Mouse (Mus musculus) embryo, embryonic 11.5 days (tissue): ENCODE data around the gene Fmnl2.

Experiments
- DNase-seq: peaks from one replicate; pipeline ENCODE4 v3.0.0-alpha.2; 2012; ENCODE audit warnings: low read depth, low spot score

Gene Fmnl2

DNA sequence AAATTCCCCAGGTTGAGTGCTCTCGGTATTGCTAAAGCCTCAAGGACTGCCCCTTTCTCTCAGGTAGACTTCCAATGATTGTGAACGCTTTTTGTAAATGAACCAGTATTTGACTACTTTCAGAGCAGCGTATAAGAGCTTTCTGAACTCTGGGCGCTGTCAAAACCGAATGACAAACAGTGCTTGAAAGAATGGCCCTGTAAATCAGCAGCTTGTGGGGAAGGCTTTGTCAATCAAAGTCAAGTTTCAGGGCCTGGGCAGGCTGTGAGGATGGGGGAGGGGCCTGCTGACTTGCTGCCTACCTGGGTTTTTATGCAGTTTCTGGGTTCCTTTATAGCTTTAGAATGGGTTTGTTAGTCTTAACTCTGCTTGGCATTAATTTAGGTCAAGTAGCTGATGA is 56.1 kb downstream of the Fmnl2 start:
- no peak for DNase-seq

DNA sequence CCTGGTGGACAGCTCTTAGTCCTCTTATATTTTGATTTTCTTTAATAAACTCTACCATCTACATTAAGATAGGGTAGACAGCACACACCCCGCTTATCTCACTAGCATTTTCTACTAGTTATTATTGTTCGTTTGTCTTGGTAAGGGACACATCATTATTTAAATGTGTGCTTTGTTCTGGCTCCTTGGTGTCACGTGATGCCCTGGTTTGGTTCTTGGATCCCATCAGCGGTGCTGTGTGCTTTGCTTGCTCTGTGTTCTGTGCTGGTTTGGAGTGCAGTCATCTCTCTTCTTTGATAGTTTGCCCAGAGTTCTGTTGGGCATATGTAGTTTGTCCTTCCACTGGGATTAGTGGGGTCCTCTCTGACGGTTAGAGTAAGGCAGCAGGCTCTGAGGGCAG is 57.9 kb downstream of the Fmnl2 start:
- DNase-seq = no peak

DNA sequence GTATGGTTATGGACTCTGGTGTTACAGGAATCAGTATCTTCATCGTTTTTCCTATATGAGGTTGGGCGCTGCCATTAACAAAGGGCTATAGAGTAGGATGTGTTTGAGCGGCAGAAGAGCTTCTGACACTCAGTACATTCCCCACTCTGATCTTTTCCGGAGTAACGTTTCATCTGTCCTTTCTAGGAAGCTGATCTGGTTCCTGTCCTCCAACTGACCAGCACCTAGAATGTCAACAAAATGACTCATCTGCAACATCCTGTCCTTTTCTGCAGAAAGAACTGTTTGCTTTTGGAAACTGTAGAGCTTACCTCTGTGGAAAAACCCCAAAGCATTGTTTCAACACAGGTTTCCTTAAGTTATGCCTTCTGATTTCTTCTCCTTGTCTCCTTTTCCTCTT is 60.4 kb downstream of the Fmnl2 start:
- no peak for DNase-seq

DNA sequence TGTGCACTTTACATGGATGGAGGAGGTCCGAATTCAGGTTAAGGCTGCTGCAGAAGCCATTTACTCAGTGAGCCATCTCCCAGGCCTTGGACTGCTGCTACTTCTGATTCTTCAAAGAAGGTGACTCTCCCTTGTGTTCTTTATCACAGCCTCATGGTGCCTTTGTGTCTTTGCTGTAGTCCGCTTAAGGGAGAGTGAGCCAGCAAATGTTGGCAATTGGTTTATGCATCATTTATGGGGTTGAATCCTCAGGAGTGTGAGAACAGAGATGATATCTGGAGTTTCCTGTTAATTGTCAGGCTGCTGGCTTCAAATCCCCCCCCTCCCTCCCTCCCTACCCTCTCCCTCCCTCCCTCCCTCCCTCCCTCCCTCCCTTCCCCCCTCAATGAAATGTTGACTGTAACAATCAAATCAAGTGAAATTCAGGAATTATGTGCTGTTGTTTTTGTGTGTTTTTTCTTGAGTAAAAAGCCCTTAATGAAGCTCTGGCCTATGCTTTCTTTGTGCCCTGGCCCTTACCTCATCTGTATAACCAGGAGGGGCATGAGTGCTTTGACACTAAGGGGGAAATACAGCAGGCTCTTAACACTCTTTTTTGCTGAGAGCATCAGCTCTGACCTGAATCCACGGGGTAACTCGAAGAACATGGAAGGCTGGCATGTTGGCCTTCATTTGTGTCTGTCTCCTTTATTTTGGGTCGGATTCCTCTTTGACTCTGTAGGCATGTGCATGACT is 63.2 kb downstream of the Fmnl2 start:
- DNase-seq = no peak

DNA sequence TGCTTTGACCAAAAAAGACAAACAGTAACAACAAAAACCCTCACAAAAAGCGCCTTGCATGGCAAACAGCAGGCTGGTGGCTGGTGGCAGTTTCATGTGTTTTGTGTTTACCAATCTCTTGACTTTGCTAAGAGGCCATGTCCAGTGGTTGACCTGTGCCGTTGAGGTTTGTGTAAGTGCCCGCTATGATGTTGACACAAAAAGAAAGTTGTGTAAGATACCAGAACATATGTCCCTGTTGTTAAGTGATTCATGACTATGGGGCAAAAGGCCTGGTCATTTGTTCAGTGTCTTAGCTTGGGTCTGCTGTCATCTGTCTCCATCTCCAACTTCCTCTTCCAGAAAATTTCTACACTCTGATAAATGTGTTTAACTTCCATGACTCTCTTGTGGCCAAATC is 67.4 kb downstream of the Fmnl2 start:
- DNase-seq = no peak

DNA sequence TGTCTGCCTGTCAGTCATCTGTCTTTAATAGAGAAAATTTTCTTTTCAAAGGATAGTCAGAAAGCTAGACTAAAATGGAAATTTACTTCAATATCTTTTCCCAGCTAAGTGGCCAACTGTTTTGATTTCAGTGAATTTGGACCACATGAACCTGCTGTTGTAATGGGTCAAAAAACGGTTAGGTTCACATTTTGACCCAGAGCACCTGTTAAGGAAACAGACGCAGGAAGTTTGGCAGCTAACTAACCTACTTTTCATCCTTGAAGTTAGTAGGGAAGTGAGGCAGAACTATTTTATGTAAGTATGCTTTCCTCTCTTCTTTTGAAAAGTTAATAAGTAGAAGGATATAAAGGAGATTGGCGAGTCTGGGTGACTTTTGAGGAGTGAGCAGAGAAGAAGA is 69.7 kb downstream of the Fmnl2 start:
- no peak for DNase-seq

DNA sequence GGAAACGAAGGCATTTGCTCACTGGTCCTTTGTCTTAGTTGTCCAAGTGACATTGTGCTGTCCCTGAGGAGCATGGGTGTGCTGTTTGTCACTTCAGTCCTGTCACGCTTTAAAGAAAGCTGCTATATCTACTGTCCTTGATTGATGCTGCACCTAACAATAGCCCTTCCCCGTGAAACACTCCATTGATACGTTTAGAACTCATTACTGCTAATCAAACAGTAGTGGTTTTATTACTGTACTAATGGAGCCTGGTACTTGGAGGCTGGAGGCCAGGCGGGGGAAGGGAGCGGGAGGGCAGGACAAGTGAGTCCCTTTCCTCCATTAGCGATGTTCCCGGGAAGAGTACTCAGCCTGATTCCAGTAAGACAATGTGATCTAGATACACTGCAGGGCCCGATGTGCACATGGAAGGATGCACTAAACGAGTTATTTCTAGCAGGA is 70.2 kb downstream of the Fmnl2 start:
- DNase-seq = no peak

DNA sequence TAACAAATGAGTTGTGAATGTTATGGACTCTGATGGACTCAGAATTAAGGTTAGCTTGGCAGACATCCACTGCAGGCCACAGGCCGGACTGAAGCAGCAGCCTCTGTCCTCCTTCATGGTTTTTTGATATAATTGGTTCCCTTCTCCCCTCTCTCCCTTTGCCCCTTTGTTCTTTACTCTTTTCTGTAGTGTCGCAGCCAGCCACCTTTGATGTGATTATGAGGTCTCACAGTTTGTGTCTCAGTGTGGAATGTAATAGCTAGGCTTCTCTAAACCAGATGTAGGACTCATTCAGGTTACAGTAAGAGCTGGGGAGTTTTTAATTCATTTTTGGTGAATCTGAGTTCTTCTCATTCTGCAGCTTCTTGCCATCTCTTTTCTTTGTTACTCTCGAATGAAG is 70.7 kb downstream of the Fmnl2 start:
- DNase-seq = no peak

DNA sequence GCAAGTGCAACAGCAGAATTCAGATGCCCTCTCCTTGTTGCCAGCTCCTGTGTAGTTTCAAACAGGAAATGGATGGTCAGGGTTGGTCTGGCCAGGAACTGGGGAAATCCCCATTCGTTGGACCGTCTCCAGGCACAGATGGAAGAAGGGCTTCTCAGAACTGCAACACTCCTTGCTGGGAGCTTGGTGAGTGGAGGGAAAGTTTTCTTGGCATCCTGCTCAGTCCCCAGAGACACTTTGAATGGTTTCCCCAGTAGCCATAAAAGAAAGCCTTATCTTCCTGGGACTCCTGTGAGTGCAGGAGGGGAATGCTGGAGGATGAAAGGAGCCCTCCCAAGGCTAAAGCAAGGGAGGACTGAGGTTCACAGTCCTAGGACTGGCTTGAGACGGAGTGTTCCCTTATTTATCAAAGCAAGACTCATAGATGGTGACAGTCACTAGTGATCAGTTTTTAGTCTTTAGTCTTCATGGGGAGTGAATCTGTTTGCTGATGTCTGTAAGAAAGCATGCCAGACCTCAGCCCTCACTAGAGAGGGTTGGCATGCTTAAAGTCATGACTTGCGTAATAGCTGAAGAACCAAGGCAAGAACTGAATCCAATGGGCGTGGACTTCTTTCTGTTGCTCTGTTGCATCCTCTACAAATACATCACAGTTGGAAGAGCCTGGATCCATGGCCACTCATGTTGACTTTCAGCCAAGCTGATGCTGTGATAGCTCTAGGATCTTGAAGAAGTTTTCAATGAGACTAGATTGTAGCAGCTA is 72.6 kb downstream of the Fmnl2 start:
- DNase-seq = no peak

DNA sequence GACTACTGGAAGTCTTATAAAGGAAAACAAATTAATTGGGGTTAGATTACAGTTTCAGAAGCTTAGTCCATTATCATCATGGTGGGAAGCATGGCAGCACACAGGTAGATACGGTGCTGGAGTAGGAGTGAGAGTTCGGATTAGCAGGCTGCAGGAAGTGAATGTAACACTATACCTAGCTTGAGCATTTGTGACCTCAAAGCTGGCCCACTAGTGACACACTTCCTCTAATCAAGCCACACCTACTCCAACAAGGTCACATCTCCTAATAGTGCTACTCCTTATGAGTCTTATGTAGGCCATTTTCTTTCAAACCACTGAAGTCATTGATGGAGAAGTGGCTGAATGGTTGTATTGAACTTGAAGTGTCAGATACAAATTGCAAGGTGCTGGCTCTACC is 73.7 kb downstream of the Fmnl2 start:
- DNase-seq = no peak

DNA sequence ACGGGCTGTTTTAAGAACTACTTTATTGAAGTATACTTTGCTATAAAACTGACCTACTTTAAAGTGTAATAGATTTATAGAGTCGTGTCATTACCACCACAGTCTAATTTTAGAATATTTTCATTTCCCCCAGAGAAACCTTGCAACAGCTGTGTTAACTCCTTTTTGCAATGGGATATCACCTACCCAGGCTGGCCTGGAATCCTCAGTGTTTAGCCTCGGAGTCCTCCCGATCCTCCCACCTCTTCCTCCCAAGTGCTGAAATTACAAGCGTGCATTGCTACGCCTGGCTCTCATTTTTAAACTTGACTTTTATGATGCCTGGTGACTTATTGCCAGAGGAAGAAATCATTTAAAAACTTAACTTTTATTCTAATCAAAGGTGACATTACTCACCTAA is 78.2 kb downstream of the Fmnl2 start:
- no peak for DNase-seq

DNA sequence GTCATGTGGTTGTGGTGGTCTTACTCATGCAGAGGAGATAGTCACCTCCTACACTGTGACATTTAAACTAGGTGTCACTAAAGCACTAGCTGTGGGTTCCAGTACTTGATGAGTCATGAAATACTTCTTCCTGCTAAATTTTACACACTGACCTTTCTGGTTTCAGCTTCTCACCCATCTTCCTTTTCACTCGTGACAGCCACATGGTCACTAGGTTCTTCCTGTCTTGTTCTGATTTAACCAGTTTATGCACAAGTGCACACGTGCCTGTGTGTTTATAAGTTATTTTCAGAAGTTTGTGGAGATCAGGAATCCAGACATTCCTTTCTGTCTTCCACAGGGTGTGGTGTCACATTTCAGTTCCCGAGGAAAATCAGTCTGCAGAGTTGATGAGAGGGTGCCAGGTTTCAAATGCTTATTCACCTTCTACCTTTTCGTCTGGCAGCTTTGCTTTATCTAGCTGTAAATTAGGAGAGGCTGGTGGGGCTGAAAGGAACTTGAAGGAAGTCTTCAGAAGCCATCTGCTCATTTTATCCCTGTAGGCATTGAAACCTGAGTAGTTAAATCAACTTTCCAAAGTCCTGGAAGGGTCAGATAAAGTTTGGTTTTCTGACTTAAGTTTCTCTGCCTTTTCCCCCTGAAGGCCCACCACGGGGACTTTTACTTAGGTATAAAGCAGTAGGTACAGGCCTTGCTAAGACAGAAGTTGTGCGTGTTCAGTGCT is 80.9 kb downstream of the Fmnl2 start:
- no peak for DNase-seq

DNA sequence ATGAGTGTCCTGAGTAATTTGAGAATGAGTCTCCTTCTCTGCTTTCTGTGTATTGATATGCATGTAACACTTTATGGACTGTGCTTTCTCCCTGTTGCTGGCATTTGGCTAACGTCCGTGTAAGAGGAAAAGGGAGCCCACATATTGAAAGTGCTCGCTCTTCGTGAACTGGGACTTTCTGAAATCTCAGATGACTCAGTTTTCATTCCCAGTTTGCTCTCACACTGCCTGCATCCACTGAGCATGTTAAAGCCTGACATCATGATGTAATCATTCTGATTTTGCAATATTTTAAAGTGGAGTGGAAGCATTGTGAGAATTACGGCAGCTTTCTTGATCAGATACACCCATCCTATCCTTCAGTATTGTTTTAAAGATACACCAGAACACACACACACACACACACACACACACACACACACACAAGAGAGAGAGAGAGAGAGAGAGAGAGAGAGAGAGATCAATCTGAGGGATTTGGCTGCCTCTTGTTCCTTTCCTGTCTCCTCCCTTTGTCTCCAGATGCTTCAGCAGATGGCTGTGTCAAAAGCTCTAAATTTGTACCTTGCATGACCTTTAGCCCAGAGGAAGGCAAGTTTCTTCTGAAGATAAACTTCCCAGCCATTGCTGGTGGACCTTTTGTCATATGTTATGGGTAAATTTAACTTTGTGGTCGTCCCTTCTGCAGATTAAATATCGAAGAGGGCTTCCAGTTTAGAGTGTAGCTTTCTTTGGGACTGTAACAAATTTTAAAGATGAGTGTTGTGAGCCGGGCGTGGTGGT is 86.2 kb downstream of the Fmnl2 start:
- DNase-seq = no peak

DNA sequence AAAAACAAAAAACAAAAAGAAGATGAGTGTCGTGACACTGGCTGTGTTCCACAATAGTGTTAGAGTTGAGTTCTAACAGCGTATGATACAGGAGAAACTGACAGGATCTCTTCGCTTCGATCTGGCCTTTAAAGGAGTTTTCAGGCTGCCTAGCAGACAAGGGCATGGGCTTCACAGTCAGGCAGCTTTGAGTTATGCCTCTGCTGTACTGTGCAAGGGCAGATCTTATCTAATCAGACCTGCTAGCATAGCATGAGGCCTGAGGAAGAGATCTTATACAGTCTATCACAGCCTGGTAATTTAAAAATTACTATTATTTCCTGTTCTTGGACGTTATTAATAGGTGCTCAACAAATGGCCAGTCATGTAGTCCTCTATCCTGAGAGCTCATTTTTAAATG is 86.9 kb downstream of the Fmnl2 start:
- no peak for DNase-seq

DNA sequence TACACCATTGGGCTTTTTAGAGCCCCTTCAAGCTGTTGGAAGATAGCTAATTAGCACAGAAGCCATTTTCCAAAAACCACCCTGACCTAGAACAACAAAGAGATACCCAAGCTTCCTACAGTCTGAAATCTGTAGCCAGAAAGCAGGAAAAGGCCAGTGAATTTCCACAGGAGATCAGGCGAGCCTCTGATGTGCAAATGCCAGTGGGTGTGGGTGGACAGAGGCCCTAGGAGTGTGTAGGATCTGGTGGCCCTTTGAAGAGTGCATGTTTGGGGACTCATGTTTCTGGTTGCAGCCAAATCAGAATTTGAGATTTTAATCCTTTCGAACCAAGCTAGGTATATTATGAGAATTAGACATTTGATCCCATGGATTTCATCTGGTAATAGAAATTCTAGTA is 88.4 kb downstream of the Fmnl2 start:
- no peak for DNase-seq

DNA sequence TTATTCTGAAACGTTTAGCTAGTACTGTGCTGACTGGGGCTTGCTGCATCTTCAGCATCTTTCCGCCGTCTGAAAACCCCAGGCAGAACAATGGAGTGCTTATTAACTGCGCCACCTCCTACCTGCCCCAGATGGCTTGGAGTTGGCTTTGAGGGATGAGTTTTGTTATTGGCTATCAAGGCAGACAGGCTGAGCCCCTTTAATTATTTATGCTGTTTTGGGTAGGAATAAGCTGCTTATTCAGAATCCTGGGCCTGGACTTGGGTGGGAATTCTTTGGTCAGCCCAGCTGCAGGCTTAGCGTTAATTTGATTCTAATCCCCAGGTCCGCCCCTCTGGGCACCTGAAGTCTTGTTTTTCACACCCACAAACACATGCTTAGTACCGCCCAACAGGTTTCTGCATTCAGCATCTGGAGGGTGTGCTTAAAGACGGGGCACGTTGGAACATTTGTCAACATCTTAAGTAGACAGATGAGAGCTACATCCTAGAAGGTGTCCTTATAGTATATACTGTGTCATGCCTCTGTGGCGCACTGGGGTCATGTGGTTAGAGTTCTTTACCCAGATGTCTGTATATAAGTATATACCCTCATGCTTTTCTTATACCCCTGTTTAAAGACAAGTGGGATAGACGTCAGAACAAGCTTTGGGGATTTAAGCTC is 89.0 kb downstream of the Fmnl2 start:
- no peak for DNase-seq

DNA sequence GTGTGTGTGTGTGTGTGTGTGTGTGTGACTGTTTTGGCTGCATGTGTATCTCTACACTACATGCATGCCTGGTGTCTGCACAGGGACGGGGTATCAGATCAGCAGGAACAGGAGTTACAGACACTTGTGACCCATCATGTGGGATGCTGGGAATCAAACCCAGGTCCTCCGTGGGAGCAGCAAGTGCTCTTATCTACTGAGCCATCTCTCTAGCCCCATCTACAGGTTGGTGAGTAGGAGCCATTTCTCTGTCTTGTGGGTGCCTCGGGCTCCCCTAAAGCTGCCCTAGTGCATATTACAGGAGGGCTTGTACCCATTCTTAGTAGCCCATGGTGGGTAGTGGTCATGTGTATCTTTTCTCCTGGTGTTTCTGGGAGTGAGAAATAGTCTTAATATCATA is 90.7 kb downstream of the Fmnl2 start:
- DNase-seq = no peak

DNA sequence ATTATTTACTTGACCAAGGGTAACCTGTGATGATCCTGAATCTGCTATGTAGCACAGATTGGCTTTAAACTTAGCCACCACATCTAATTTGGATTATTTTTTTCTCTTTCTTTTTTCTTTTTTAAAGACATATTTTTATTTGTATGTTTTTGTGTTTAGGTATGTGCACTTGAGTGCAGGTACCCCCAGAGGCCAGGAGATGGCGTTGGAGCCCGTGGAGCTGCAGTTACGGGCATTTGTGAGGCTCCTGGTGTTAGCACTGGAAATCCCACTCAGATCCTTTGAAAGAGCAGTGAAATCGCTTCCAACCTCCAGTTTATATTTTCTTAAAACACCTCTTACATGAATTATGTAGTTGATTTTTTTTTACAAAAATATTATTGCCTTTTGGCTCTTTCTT is 91.9 kb downstream of the Fmnl2 start:
- no peak for DNase-seq

DNA sequence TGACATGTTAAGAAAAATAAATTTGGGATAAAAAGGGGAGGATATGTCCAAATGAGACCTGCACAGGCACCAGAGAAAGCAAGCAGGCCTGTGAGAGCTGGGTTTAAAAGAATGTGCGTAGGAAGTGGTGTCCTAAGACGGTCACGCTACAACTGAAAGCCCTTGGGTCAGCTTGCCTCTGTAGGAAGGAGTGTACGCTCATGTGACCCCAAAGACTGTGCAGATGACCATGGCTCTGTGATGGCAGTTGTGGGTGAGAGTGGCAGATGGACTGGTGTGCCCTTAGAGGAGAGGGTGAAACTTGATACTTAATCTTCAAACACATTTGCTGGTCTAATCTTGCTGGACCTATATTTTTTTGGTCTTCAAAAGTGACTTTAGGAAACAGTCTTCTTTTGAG is 92.6 kb downstream of the Fmnl2 start:
- DNase-seq = no peak

DNA sequence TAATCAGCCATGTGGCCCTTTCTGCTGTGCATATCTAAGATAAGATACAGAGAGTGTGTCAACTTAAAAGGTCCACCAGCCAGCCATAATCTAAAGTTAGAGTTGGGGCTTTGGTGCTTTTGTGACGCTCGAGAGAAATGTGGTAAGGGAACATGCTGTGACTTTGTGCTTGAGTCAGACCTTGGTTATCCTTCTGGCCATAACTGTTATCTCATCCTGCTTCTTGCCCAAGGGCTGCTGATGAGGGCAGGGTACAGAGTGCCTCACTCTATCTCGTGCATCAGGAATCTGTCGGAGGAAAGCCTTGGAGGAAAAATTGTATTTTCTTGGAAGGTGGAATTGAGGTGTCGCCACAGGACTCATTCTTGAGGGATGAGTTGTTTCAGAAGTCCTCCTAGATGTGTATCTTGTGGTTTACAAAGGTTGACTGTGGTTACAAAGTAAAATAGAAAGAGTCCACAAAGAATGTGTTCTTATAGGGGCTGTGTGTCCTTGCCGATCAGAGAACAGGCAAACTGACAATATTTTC is 94.6 kb downstream of the Fmnl2 start:
- DNase-seq = no peak

DNA sequence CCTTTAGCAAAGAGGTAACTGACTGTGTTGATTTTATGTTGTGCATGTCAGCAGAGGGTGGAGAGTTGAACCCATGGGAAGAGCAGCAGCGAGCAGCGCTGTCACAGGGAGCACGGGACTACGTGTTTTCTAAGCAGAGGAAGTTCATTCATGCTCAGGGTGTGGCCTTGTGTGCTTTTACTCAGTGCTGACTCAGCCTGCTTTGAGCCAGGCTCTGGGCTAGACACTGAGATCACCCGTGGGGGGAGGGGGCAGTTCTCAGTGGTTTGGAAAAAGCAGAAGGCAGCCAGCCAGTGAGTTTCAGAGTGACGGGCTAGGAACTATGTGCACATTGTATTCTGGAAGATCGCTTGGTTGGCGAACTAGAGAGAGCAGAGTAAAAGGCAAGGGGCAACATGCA is 97.4 kb downstream of the Fmnl2 start:
- no peak for DNase-seq
